8 mouse cellular contexts compared by ENCODE assay signal in genomic region chr8:120618110-120618509, GRCm38 (mm10). TPM values are rescaled to one million over a fixed set of nuclear protein-coding genes. Genes with fewer than 3 reads are reported as not detected.
DNase-seq lines count a peak whose midpoint lies in the region; ATAC-seq and TF ChIP-seq lines count a peak whose summit lies in the region.

No protein-coding gene starts in this region.

- H3K27ac ChIP-seq in limb, embryonic 11.5 days (replicated peaks; ENCODE audit: low read depth, low read length), result no peak overlapping the region
- peak overlapping the region; percentile 44; the same call in 1 of the 2 replicates for H3K27ac ChIP-seq in midbrain, postnatal 0 days (ENCODE audit: low read depth, low read length)
- no peak overlapping the region for H3K27ac ChIP-seq in stomach, embryonic 14.5 days (ENCODE audit: low read length)

- H3K4me2 ChIP-seq in limb, embryonic 11.5 days (ENCODE audit: low read depth, severe bottlenecking), result no peak overlapping the region
- no peak overlapping the region for H3K4me2 ChIP-seq in midbrain, postnatal 0 days (ENCODE audit: low read depth, low read length, poor library complexity, severe bottlenecking)
- no peak overlapping the region for H3K4me2 ChIP-seq in stomach, embryonic 14.5 days (replicated peaks; ENCODE audit: low read depth, low read length)

- no peaks in the 10 kb centered on the region for H3K9me3 ChIP-seq in limb, embryonic 11.5 days (ENCODE audit: control insufficient read depth, low read length)
- no peaks in the 10 kb centered on the region for H3K9me3 ChIP-seq in midbrain, postnatal 0 days (ENCODE audit: low read length)
- H3K9me3 ChIP-seq in stomach, embryonic 14.5 days (ENCODE audit: control insufficient read depth, low read depth, low read length), result no peaks in the 10 kb centered on the region

- WGBS in limb, embryonic 11.5 days, result 2% methylated on average over 6 of the region's 6 CpGs
- WGBS in midbrain, postnatal 0 days, result 0% methylated on average over 6 of the region's 6 CpGs
- 2% methylated on average over 6 of the region's 6 CpGs for WGBS in stomach, embryonic 14.5 days

- no peaks in the 10 kb centered on the region for H3K36me3 ChIP-seq in limb, embryonic 11.5 days (ENCODE audit: control insufficient read depth, insufficient read depth, low read length)
- H3K36me3 ChIP-seq in midbrain, postnatal 0 days (ENCODE audit: insufficient read depth, low read length), result no peaks in the 10 kb centered on the region
- H3K36me3 ChIP-seq in stomach, embryonic 14.5 days (ENCODE audit: control insufficient read depth, insufficient read depth, low read length), result no peaks in the 10 kb centered on the region

- H3K4me1 ChIP-seq in limb, embryonic 11.5 days (ENCODE audit: control insufficient read depth, insufficient read depth, low read length), result peaks cover 3% of the 10 kb centered on the region; the same call in 1 of the 2 replicates
- peaks cover 11% of the 10 kb centered on the region for H3K4me1 ChIP-seq in midbrain, postnatal 0 days (ENCODE audit: insufficient read depth, low read length)
- peaks cover 2% of the 10 kb centered on the region; the same call in 1 of the 2 replicates for H3K4me1 ChIP-seq in stomach, embryonic 14.5 days (ENCODE audit: control insufficient read depth, insufficient read depth, low read length)

- no peaks in the 10 kb centered on the region for H3K27me3 ChIP-seq in limb, embryonic 11.5 days (ENCODE audit: control insufficient read depth, insufficient read depth, low read length)
- no peaks in the 10 kb centered on the region for H3K27me3 ChIP-seq in midbrain, postnatal 0 days (ENCODE audit: insufficient read depth, low read length)
- no peaks in the 10 kb centered on the region for H3K27me3 ChIP-seq in stomach, embryonic 14.5 days (ENCODE audit: control insufficient read depth, insufficient read depth, low read length)

- ATAC-seq in activated CD4-positive, CD25-positive, alpha-beta regulatory T cell, adult 4 months, result peak; percentile 52
- peak; percentile 83 for ATAC-seq in common myeloid progenitor, adult 5-6 weeks (replicated peaks; ENCODE audit: low read depth, poor library complexity, severe bottlenecking)
- ATAC-seq in limb, embryonic 11.5 days (ENCODE audit: insufficient number of reproducible peaks, low FRiP score, low TSS enrichment, low read depth), result no peak
- ATAC-seq in midbrain, postnatal 0 days (ENCODE audit: low FRiP score), result no peak
- peak; percentile 47; the same call in 1 of the 2 replicates for ATAC-seq in stomach, embryonic 14.5 days (ENCODE audit: insufficient number of reproducible peaks, insufficient read depth, low FRiP score, low read depth)

- no peak overlapping the region for H3K4me3 ChIP-seq in limb, embryonic 11.5 days (ENCODE audit: low read depth, low read length)
- H3K4me3 ChIP-seq in midbrain, postnatal 0 days (ENCODE audit: low read depth, low read length), result no peak overlapping the region
- no peak overlapping the region for H3K4me3 ChIP-seq in stomach, embryonic 14.5 days (ENCODE audit: low read depth, low read length)

- TF ChIP-seq CTCF in midbrain, postnatal 0 days (IDR thresholded peaks at IDR 0.05), result peak; percentile 96

- H3K9ac ChIP-seq in limb, embryonic 11.5 days (ENCODE audit: low read length), result no peak overlapping the region
- no peak overlapping the region for H3K9ac ChIP-seq in midbrain, postnatal 0 days (replicated peaks; ENCODE audit: low read length, poor library complexity, severe bottlenecking)
- H3K9ac ChIP-seq in stomach, embryonic 14.5 days (replicated peaks; ENCODE audit: low read depth, low read length), result no peak overlapping the region

- peak; percentile 69 for DNase-seq in A20 (ENCODE audit: low read depth, low spot score)
- DNase-seq in gastrocnemius, postnatal 10 days, result peak; percentile 73
- peak; percentile 71 for DNase-seq in kidney, adult 18-20 months
- DNase-seq in limb, embryonic 11.5 days (ENCODE audit: low spot score), result peak; percentile 91
- DNase-seq in midbrain, postnatal 0 days (ENCODE audit: low spot score), result peak; percentile 75

RNA-seq across cellular contexts. Expression of gene Gins2, which starts 29.0 kb away (rescaled TPM):
- 10 to 100 TPM; 19.3 to 30.4 TPM for polyA plus RNA-seq in activated CD4-positive, CD25-positive, alpha-beta regulatory T cell, adult 4 months (2017; shearing (Covaris generic))
- 22.9 and 48.0 TPM in 2 replicates for total RNA-seq in common myeloid progenitor, adult 5-6 weeks (2017)
- 1 to 10 TPM; 8.6 to 9.1 TPM for total RNA-seq in gastrocnemius, postnatal 10 days (2021)
- polyA plus RNA-seq in limb, embryonic 11.5 days (2014; fragmentation: Nextera tagmentation; extraction: Ambion mirVana), result 130 and 132 TPM in 2 replicates
- total RNA-seq in midbrain, postnatal 0 days (2014; rRNA removed), result 5.8 and 18.1 TPM in 2 replicates
- 8.4 and 11.3 TPM in 2 replicates for polyA plus RNA-seq in midbrain, postnatal 0 days (2015; fragmentation: Nextera tagmentation; extraction: Ambion mirVana)
- 112 and 118 TPM in 2 replicates for polyA plus RNA-seq in stomach, embryonic 14.5 days (2014; fragmentation: Nextera tagmentation; extraction: Ambion mirVana)

RNA-seq across cellular contexts. Expression of gene 1190005I06Rik, which starts 29.3 kb away (rescaled TPM):
- not detected for polyA plus RNA-seq in activated CD4-positive, CD25-positive, alpha-beta regulatory T cell, adult 4 months (2017; shearing (Covaris generic))
- 1.2 TPM in 1 of 2 replicates, not detected in the other for total RNA-seq in common myeloid progenitor, adult 5-6 weeks (2017)
- 1 to 10 TPM in 1 of 2 experiments, under 1 TPM in 1; 0.65 to 1.3 TPM for total RNA-seq in gastrocnemius, postnatal 10 days (2021)
- polyA plus RNA-seq in limb, embryonic 11.5 days (2014; fragmentation: Nextera tagmentation; extraction: Ambion mirVana), result 4.7 and 6.2 TPM in 2 replicates
- 27.4 and 30.9 TPM in 2 replicates for total RNA-seq in midbrain, postnatal 0 days (2014; rRNA removed)
- polyA plus RNA-seq in midbrain, postnatal 0 days (2015; fragmentation: Nextera tagmentation; extraction: Ambion mirVana), result 25.4 and 29.5 TPM in 2 replicates
- polyA plus RNA-seq in stomach, embryonic 14.5 days (2014; fragmentation: Nextera tagmentation; extraction: Ambion mirVana), result 3.6 and 5.0 TPM in 2 replicates

RNA-seq across cellular contexts. Expression of gene Gm27021, which starts 49.8 kb away (rescaled TPM):
- not detected for polyA plus RNA-seq in activated CD4-positive, CD25-positive, alpha-beta regulatory T cell, adult 4 months (2017; shearing (Covaris generic))
- not detected in 2 replicates for total RNA-seq in common myeloid progenitor, adult 5-6 weeks (2017)
- total RNA-seq in gastrocnemius, postnatal 10 days (2021), result not detected
- 1.7 and 2.1 TPM in 2 replicates for polyA plus RNA-seq in limb, embryonic 11.5 days (2014; fragmentation: Nextera tagmentation; extraction: Ambion mirVana)
- 3.9 and 13.8 TPM in 2 replicates for total RNA-seq in midbrain, postnatal 0 days (2014; rRNA removed)
- polyA plus RNA-seq in midbrain, postnatal 0 days (2015; fragmentation: Nextera tagmentation; extraction: Ambion mirVana), result 7.9 and 9.1 TPM in 2 replicates
- 2.4 TPM in 1 of 2 replicates, not detected in the other for polyA plus RNA-seq in stomach, embryonic 14.5 days (2014; fragmentation: Nextera tagmentation; extraction: Ambion mirVana)

RNA-seq across cellular contexts. Expression of gene Cox4i1, which starts 49.9 kb away (rescaled TPM):
- 1,000 to 10,000 TPM; 1,217 to 1,292 TPM for polyA plus RNA-seq in activated CD4-positive, CD25-positive, alpha-beta regulatory T cell, adult 4 months (2017; shearing (Covaris generic))
- 392 and 496 TPM in 2 replicates for total RNA-seq in common myeloid progenitor, adult 5-6 weeks (2017)
- 1,000 to 10,000 TPM; 1,346 to 1,605 TPM for total RNA-seq in gastrocnemius, postnatal 10 days (2021)
- polyA plus RNA-seq in limb, embryonic 11.5 days (2014; fragmentation: Nextera tagmentation; extraction: Ambion mirVana), result 876 and 921 TPM in 2 replicates
- 493 and 558 TPM in 2 replicates for total RNA-seq in midbrain, postnatal 0 days (2014; rRNA removed)
- polyA plus RNA-seq in midbrain, postnatal 0 days (2015; fragmentation: Nextera tagmentation; extraction: Ambion mirVana), result 1,374 and 1,478 TPM in 2 replicates
- polyA plus RNA-seq in stomach, embryonic 14.5 days (2014; fragmentation: Nextera tagmentation; extraction: Ambion mirVana), result 1,095 and 1,156 TPM in 2 replicates

RNA-seq across cellular contexts. Expression of gene Emc8, which starts 50.3 kb away (rescaled TPM):
- 10 to 100 TPM; 60.2 to 68.0 TPM for polyA plus RNA-seq in activated CD4-positive, CD25-positive, alpha-beta regulatory T cell, adult 4 months (2017; shearing (Covaris generic))
- total RNA-seq in common myeloid progenitor, adult 5-6 weeks (2017), result 44.9 and 59.9 TPM in 2 replicates
- 10 to 100 TPM; 42.7 to 47.2 TPM for total RNA-seq in gastrocnemius, postnatal 10 days (2021)
- polyA plus RNA-seq in limb, embryonic 11.5 days (2014; fragmentation: Nextera tagmentation; extraction: Ambion mirVana), result 369 TPM in 2 replicates
- total RNA-seq in midbrain, postnatal 0 days (2014; rRNA removed), result 30.5 and 43.2 TPM in 2 replicates
- polyA plus RNA-seq in midbrain, postnatal 0 days (2015; fragmentation: Nextera tagmentation; extraction: Ambion mirVana), result 91.6 and 95.8 TPM in 2 replicates
- polyA plus RNA-seq in stomach, embryonic 14.5 days (2014; fragmentation: Nextera tagmentation; extraction: Ambion mirVana), result 244 and 254 TPM in 2 replicates

Comparison
In these comparisons a context has a peak if more than half of its experiments do, and no peak if none do; other contexts are left out.
1. ATAC-seq: peak in activated CD4-positive, CD25-positive, alpha-beta regulatory T cell, adult 4 months (single experiment), common myeloid progenitor, adult 5-6 weeks (single experiment) and stomach, embryonic 14.5 days (single experiment); none in limb, embryonic 11.5 days (single experiment) and midbrain, postnatal 0 days (single experiment).
2. Peak in every context shown above with its lines, with median percentiles within 50 percentile points of each other: DNase-seq.